Mouse (Mus musculus) limb, embryonic 14.5 days (tissue): ENCODE measurements at regions not wholly inside any gene's neighbourhood (a gene's known extent, or its start where the extent isn't known, plus 50 kb on each side); places are given as distances from the start of the nearest gene placed in this dataset.
A peak's percentile ranks its signal among the peaks of the same experiment; 100 is the strongest.

Experiments
- ATAC-seq: fragments of 200-750 bp; cut with Nextera tagmentation; 2 replicates; pipeline ENCODE4 v1.8.0; 2017; ENCODE audit warnings: low read depth, moderate number of reproducible peaks, moderate TSS enrichment; ENCODE audit not compliant: low FRiP score
- DNase-seq: peaks from one replicate; pipeline ENCODE4 v3.0.0-alpha.2; 2015; ENCODE audit warnings: low spot score
- H3K27ac ChIP-seq: fragments of 300-500 bp; sonication (generic); replicated peaks from 2 replicates; pipeline ENCODE4 v1.5.1; 2014; ENCODE audit warnings: low read depth, mild to moderate bottlenecking, low read length, moderate library complexity, mixed read lengths
- H3K27me3 ChIP-seq: fragments of 300-500 bp; sonication (generic); 2 replicates; pipeline ENCODE4 v1.6.1; 2014; ENCODE audit warnings: low read length, mixed read lengths; ENCODE audit not compliant: control insufficient read depth, insufficient read depth
- H3K36me3 ChIP-seq: fragments of 300-500 bp; sonication (generic); 2 replicates; pipeline ENCODE4 v1.6.1; 2014; ENCODE audit warnings: mild to moderate bottlenecking, low read length, moderate library complexity, mixed read lengths; ENCODE audit not compliant: control insufficient read depth, insufficient read depth
- H3K4me1 ChIP-seq: fragments of 300-500 bp; sonication (generic); 2 replicates; pipeline ENCODE4 v1.6.1; 2014; ENCODE audit warnings: antibody characterized with exemption, low read length, mixed read lengths; ENCODE audit not compliant: control insufficient read depth, insufficient read depth
- H3K4me2 ChIP-seq: fragments of 300-500 bp; sonication (generic); replicated peaks from 2 replicates; pipeline ENCODE4 v1.6.1; 2014; ENCODE audit warnings: low read depth, mild to moderate bottlenecking, low read length, moderate library complexity; ENCODE audit not compliant: severe bottlenecking
- H3K4me3 ChIP-seq: fragments of 300-500 bp; sonication (generic); replicated peaks from 2 replicates; pipeline ENCODE4 v1.5.1; 2014; ENCODE audit warnings: low read length
- H3K9ac ChIP-seq: fragments of 300-500 bp; sonication (generic); 2 replicates; pipeline ENCODE4 v1.6.1; 2014; ENCODE audit warnings: mild to moderate bottlenecking, low read depth, low read length, moderate library complexity; ENCODE audit not compliant: severe bottlenecking
- H3K9me3 ChIP-seq: fragments of 300-500 bp; sonication (generic); 2 replicates; pipeline ENCODE4 v1.6.1; 2016; ENCODE audit warnings: low read length; ENCODE audit not compliant: control insufficient read depth
- POLR2A ChIP-seq: fragments of 200-500 bp; IDR thresholded peaks from 2 replicates; pipeline ENCODE4 v1.8.0; 2012; ENCODE audit warnings: inconsistent platforms, mild to moderate bottlenecking, moderate library complexity, borderline replicate concordance; ENCODE audit not compliant: insufficient read depth, insufficient read length; ENCODE audit errors: extremely low read depth
- WGBS: fragments of 180-500 bp; shearing (Covaris S2); extraction: QIAGEN DNeasy Blood & Tissue Kit; methylation state at CpG from one replicate; pipeline ENCODE4 v1.1.7; 2014; 5-methylcytosine and 5-hydroxymethylcytosine counted together

DNA sequence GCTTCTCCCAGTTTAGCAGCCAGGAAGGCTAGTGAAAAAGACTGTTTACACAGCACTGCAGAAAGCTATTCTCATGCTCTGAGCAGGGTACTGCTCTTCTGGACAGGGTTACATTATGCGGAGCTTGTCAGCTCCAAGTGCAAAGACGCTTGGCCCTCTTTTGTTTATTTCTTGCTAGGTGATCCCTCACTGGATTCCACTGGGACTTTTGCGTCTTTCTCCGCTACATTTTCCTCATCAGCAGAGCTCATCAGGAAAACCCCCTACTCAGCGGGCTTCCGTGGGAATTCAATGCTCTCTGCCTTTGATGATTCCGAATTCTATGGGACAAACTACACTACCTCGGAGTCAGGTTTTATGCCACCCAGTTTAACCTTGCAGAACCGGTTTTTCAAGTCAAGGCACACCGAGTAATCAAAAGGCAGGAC lies 172.0 kb downstream of the Qdpr start:
- WGBS, result 2% methylated on average over 10 of the region's 10 CpGs
- no peak for TF ChIP-seq POLR2A
- peak; percentile 38 for DNase-seq
- 0 out of 2 replicates have a peak overlapping the region, but pooled peaks have one; percentile 29 for H3K9ac ChIP-seq
- no peaks in the 10 kb centered on the region for H3K36me3 ChIP-seq
- peak overlapping the region; percentile 41 for H3K4me2 ChIP-seq
- no peaks in the 10 kb centered on the region for H3K27me3 ChIP-seq
- H3K4me3 ChIP-seq, result peak overlapping the region; percentile 20
- peaks cover 4% of the 10 kb centered on the region; the same call in 1 of the 2 replicates for H3K4me1 ChIP-seq
- ATAC-seq, result no peak; the same call in 1 of the 2 replicates
- no peak overlapping the region for H3K27ac ChIP-seq
- no peaks in the 10 kb centered on the region for H3K9me3 ChIP-seq

DNA sequence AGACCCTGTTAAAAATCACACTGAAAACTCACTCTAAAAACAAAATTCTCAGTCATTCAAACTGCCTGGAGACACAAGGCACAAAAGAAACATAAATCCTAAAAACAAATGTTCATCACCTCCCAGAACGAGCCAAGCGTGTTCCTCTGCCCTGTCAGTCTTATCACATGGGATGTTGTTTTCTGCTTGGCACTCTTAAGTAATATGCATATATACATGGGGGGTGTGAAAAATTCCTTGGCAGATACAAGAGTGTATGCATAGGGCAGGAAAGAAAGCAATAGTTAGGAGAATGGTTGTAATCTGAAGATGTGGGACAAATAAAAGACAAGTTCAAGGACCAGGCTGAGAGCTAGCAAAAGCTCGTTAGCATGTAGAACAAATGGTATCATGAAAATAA lies 179.4 kb downstream of the Qdpr start:
- no peak overlapping the region for H3K9ac ChIP-seq
- no peak for TF ChIP-seq POLR2A
- H3K4me3 ChIP-seq, result no peak overlapping the region
- H3K27ac ChIP-seq, result no peak overlapping the region
- no peaks in the 10 kb centered on the region for H3K36me3 ChIP-seq
- WGBS, result 84% methylated on average over 3 of the region's 3 CpGs
- no peak overlapping the region for H3K4me2 ChIP-seq
- H3K4me1 ChIP-seq, result no peaks in the 10 kb centered on the region
- no peaks in the 10 kb centered on the region for H3K27me3 ChIP-seq
- ATAC-seq (no peak), DNase-seq (no peak)
- no peaks in the 10 kb centered on the region for H3K9me3 ChIP-seq

- Histone ChIP-seq H3K36me3 (no peaks in the 10 kb centered on the region), H3K4me2 (no peak overlapping the region), H3K4me3 (no peak overlapping the region), H3K9ac (no peak overlapping the region), H3K9me3 (no peaks in the 10 kb centered on the region), H3K4me1 (no peaks in the 10 kb centered on the region), H3K27ac (no peak overlapping the region), H3K27me3 (no peaks in the 10 kb centered on the region)
- DNase-seq, result no peak
- no peak for ATAC-seq
- 84% methylated on average over 5 of the region's 5 CpGs for WGBS
- no peak for TF ChIP-seq POLR2A
Measured at GRCm38 (mm10) chr5:45269391-45269790, 180.6 kb downstream of the Qdpr start.

DNA sequence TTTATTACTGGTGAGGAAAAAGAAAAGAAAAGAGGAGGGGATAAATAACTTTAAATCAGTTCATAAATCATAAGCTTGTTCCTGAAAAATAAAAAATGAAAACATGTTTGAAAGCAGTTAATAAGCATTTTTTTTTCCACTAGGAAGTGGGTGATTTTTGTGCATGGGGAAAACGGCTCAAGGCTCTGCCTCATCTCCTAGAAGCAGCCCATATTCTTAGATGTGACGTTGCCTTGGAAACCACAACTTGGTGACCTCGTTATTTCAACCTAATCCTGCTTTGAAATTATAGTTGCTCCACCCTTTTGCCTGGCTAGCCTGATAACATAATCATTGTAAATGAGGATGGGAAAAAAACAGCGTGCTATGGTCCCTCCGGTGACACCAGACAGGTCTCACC lies 183.1 kb downstream of the Qdpr start:
- no peak for TF ChIP-seq POLR2A
- ATAC-seq, result no peak

DNA sequence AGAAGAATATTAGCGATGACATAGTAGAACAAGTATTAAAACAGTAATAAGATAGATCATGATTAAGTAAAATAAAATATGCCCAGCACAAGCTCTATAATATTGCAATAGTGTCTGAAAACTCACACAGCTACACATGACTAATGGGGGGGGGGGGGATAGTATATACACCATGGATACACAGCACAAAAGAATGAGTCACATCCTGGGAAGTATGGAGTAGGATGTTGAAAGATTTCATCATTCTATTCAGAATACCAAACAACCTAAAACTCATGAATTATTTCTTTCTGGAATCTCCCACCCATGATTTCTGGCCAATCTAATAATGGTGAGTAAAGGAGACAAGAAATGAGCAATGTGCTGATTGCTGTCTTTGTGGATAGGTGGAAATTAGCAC lies 191.6 kb downstream of the Qdpr start:
- no peak overlapping the region for H3K4me2 ChIP-seq
- no peaks in the 10 kb centered on the region for H3K9me3 ChIP-seq
- 88% methylated on average over 1 of the region's 1 CpGs for WGBS
- no peak overlapping the region for H3K4me3 ChIP-seq
- no peaks in the 10 kb centered on the region for H3K27me3 ChIP-seq
- TF ChIP-seq POLR2A, result no peak
- H3K9ac ChIP-seq, result no peak overlapping the region
- no peaks in the 10 kb centered on the region for H3K4me1 ChIP-seq
- DNase-seq (no peak), ATAC-seq (no peak)
- H3K27ac ChIP-seq, result no peak overlapping the region
- H3K36me3 ChIP-seq, result no peaks in the 10 kb centered on the region

More for the DNA sequence above, 183.1 kb downstream of the Qdpr start:
- Histone ChIP-seq H3K4me3 (no peak overlapping the region), H3K4me2 (no peak overlapping the region), H3K36me3 (no peaks in the 10 kb centered on the region), H3K27me3 (no peaks in the 10 kb centered on the region), H3K4me1 (no peaks in the 10 kb centered on the region), H3K27ac (no peak overlapping the region), H3K9me3 (no peaks in the 10 kb centered on the region), H3K9ac (no peak overlapping the region)
- WGBS, result 51% methylated on average over 5 of the region's 5 CpGs
- DNase-seq, result no peak
